Mouse (Mus musculus): ENCODE data around the gene Klf14. TPM values are rescaled to one million over a fixed set of nuclear protein-coding genes. Genes with fewer than 3 reads are reported as not detected.

The Klf14 gene
- polyA plus RNA-seq, 1 experiment from 2014 or later: 0.33 TPM

DNA sequence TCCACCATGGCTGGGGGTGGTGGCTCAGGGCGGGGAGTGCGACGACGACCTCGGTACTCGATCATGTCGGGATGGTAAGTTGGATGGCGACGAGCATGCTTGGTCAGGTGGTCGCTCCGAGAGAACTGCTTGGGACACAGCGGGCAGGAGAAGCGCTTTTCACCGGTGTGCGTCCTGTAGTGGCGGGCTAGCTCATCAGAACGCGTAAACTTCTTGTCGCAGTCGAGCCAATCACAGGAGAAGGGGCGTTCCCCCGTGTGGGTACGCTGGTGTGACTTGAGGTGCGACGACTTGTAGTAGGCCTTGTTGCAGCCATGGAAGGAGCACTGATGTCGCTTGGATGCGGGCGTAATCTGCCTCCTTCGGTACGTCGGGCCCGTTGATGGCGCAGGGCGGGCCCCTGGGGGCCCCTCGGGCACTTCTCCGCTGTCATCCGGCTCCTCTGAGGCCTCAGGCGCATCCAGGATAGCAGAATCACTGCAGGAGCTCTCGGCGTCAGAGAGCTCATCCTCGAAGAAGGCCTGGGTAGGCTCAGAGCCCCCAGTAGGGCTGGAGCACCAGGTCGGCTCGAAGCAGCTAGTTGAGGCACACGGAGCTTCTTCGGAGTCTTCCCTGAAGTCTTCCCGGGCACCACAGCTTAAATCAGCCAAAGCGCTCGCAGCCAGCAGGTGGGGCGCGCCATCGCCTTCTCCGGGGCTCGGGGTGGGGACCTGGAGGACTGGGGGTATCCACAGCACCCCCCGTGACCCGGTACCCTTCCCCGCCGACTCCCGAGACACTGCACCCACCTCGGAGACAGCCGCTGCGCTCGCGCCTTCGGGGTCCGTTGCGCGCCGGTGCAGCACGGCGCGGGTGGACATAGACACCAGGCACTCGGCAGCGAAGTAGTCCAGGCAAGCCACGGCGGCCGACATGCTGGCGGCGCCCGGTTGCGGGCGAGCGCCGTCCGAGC lies 818 bp downstream of the Klf14 start:
- 1% methylated on average over 78 of the region's 84 CpGs for WGBS
- Histone ChIP-seq H3K27me3 (replicated peaks; ENCODE audit: control insufficient read depth, insufficient read depth, low read length) (peaks cover 56% of the 10 kb centered on the region), H3K4me3 (replicated peaks; ENCODE audit: low read length) (peak overlapping the region; percentile 48), H3K4me2 (ENCODE audit: low read length) (peak overlapping the region; percentile 56), H3K27ac (ENCODE audit: low read length) (no peak overlapping the region), H3K9me3 (ENCODE audit: control insufficient read depth, low read length) (peaks cover 29% of the 10 kb centered on the region), H3K9ac (replicated peaks; ENCODE audit: low read depth, low read length) (0 out of 2 replicates have a peak overlapping the region, but pooled peaks have one; percentile 22), H3K36me3 (ENCODE audit: control insufficient read depth, insufficient read depth) (peaks cover 5% of the 10 kb centered on the region), H3K4me1 (replicated peaks; ENCODE audit: control insufficient read depth, insufficient read depth, low read length) (0 out of 2 replicates have a peak, but pooled peaks cover 3% of the 10 kb centered on the region)
- no peak for ATAC-seq

GRCm38 (mm10) chr6:30939264-30939663 lies 19.6 kb downstream of the Klf14 start:
- no peak for ATAC-seq
- Histone ChIP-seq H3K27me3 (replicated peaks; ENCODE audit: control insufficient read depth, insufficient read depth, low read length) (no peaks in the 10 kb centered on the region), H3K36me3 (ENCODE audit: control insufficient read depth, insufficient read depth) (no peaks in the 10 kb centered on the region), H3K9me3 (ENCODE audit: control insufficient read depth, low read length) (no peaks in the 10 kb centered on the region), H3K9ac (replicated peaks; ENCODE audit: low read depth, low read length) (no peak overlapping the region), H3K27ac (ENCODE audit: low read length) (no peak overlapping the region), H3K4me1 (replicated peaks; ENCODE audit: control insufficient read depth, insufficient read depth, low read length) (no peaks in the 10 kb centered on the region), H3K4me3 (replicated peaks; ENCODE audit: low read length) (no peak overlapping the region), H3K4me2 (ENCODE audit: low read length) (no peak overlapping the region)
- WGBS: 82% methylated on average over 5 of the region's 5 CpGs

GRCm38 (mm10) chr6:30922821-30923220 lies 36.1 kb downstream of the Klf14 start:
- 40% methylated on average over 2 of the region's 2 CpGs for WGBS
- ATAC-seq: no peak
- H3K9me3 ChIP-seq (ENCODE audit: control insufficient read depth, low read length): no peaks in the 10 kb centered on the region

GRCm38 (mm10) chr6:30921826-30922225 lies 37.1 kb downstream of the Klf14 start:
- no peak for ATAC-seq
- 65% methylated on average over 10 of the region's 11 CpGs for WGBS
- Histone ChIP-seq H3K9me3 (ENCODE audit: control insufficient read depth, low read length) (no peaks in the 10 kb centered on the region), H3K36me3 (ENCODE audit: control insufficient read depth, insufficient read depth) (no peaks in the 10 kb centered on the region), H3K4me3 (replicated peaks; ENCODE audit: low read length) (no peak overlapping the region), H3K27me3 (replicated peaks; ENCODE audit: control insufficient read depth, insufficient read depth, low read length) (no peaks in the 10 kb centered on the region), H3K27ac (ENCODE audit: low read length) (no peak overlapping the region), H3K4me2 (ENCODE audit: low read length) (no peak overlapping the region), H3K9ac (replicated peaks; ENCODE audit: low read depth, low read length) (no peak overlapping the region), H3K4me1 (replicated peaks; ENCODE audit: control insufficient read depth, insufficient read depth, low read length) (peaks cover 3% of the 10 kb centered on the region; the same call in 1 of the 2 replicates)

More at GRCm38 (mm10) chr6:30922821-30923220, 36.1 kb downstream of the Klf14 start:
- Histone ChIP-seq H3K9ac (replicated peaks; ENCODE audit: low read depth, low read length) (no peak overlapping the region), H3K36me3 (ENCODE audit: control insufficient read depth, insufficient read depth) (no peaks in the 10 kb centered on the region), H3K27ac (ENCODE audit: low read length) (no peak overlapping the region), H3K27me3 (replicated peaks; ENCODE audit: control insufficient read depth, insufficient read depth, low read length) (no peaks in the 10 kb centered on the region), H3K4me3 (replicated peaks; ENCODE audit: low read length) (no peak overlapping the region), H3K4me1 (replicated peaks; ENCODE audit: control insufficient read depth, insufficient read depth, low read length) (peaks cover 3% of the 10 kb centered on the region; the same call in 1 of the 2 replicates), H3K4me2 (ENCODE audit: low read length) (no peak overlapping the region)

- H3K27me3 ChIP-seq (replicated peaks; ENCODE audit: control insufficient read depth, insufficient read depth, low read length): no peaks in the 10 kb centered on the region
- H3K4me2 ChIP-seq (ENCODE audit: low read length): peak overlapping the region; percentile 29
- H3K9ac ChIP-seq (replicated peaks; ENCODE audit: low read depth, low read length): peak overlapping the region; percentile 7
- H3K36me3 ChIP-seq (ENCODE audit: control insufficient read depth, insufficient read depth): no peaks in the 10 kb centered on the region
- H3K4me1 ChIP-seq (replicated peaks; ENCODE audit: control insufficient read depth, insufficient read depth, low read length): peaks cover 3% of the 10 kb centered on the region; the same call in 1 of the 2 replicates
- peak overlapping the region; percentile 17 for H3K27ac ChIP-seq (ENCODE audit: low read length)
- 22% methylated on average over 21 of the region's 21 CpGs for WGBS
- H3K4me3 ChIP-seq (replicated peaks; ENCODE audit: low read length): peak overlapping the region; percentile 10
- H3K9me3 ChIP-seq (ENCODE audit: control insufficient read depth, low read length): no peaks in the 10 kb centered on the region
- ATAC-seq: peak; percentile 90
Measured at GRCm38 (mm10) chr6:30920834-30921675, 37.8 kb downstream of the Klf14 start.

DNA sequence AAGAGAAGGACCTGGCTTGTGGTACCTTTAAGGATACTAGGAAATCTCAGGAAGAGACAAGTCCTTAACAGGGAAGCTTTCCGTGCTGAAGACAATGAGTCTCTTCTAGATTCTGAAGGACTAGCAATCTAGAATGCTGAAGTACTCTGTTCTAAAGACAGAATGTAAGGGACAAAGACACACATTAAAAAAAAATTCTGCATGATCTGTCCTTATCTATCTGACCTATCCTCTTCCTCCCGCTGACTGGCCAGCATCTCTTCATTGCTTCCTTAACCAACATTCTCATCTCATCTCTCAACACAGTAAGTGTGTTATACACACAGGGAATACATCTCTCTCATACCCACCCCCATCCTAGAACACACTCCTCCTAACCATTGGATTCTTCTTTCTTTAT lies 43.4 kb downstream of the Klf14 start, which contains the start of gene Tsga13:
Tsga13 (minus strand) TSS at position 101 of the 400 bp plus-strand sequence.
- no peak within 1 kb of the TSS for H3K9ac ChIP-seq (replicated peaks; ENCODE audit: low read depth, low read length)
- no peak within 1 kb of the TSS for H3K27ac ChIP-seq (ENCODE audit: low read length)
- H3K9me3 ChIP-seq (ENCODE audit: control insufficient read depth, low read length): no peaks in the 10 kb centered on the region
- WGBS: 91% methylated on average over 2 of the region's 2 CpGs
- H3K4me1 ChIP-seq (replicated peaks; ENCODE audit: control insufficient read depth, insufficient read depth, low read length): no peaks in the 10 kb centered on the region
- H3K4me3 ChIP-seq (replicated peaks; ENCODE audit: low read length): no peak within 1 kb of the TSS
- no peak for ATAC-seq
- no peaks in the 10 kb centered on the region for H3K36me3 ChIP-seq (ENCODE audit: control insufficient read depth, insufficient read depth)
- H3K4me2 ChIP-seq (ENCODE audit: low read length): no peak within 1 kb of the TSS
- no peaks in the 10 kb centered on the region for H3K27me3 ChIP-seq (replicated peaks; ENCODE audit: control insufficient read depth, insufficient read depth, low read length)

DNA sequence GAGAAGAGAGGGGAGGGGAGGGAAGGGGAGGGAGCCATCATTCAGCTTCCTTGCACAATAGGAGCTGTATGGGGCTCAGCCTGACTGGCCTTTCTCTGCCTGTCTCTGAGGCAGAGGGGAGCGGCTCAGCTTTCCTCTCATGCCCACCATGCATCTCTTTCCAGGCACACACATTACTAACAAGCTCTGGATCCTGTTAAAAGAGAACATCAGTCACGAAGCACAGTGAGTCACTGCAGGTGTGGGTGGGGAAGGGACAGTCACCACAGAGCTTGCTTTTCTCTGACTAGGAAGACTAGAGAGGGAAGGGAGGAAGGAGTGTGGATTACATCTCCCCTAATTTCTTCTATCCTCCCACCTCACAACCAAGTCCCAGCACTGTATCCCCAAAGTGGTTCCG lies 50.9 kb downstream of the Klf14 start:
- no peak for ATAC-seq
- 30% methylated on average over 3 of the region's 3 CpGs for WGBS

More for the DNA sequence above, 50.9 kb downstream of the Klf14 start:
- no peaks in the 10 kb centered on the region for H3K36me3 ChIP-seq (ENCODE audit: control insufficient read depth, insufficient read depth)
- no peaks in the 10 kb centered on the region for H3K9me3 ChIP-seq (ENCODE audit: control insufficient read depth, low read length)
- H3K4me3 ChIP-seq (replicated peaks; ENCODE audit: low read length): no peak overlapping the region
- H3K27me3 ChIP-seq (replicated peaks; ENCODE audit: control insufficient read depth, insufficient read depth, low read length): no peaks in the 10 kb centered on the region
- no peak overlapping the region for H3K9ac ChIP-seq (replicated peaks; ENCODE audit: low read depth, low read length)
- H3K27ac ChIP-seq (ENCODE audit: low read length): no peak overlapping the region
- H3K4me1 ChIP-seq (replicated peaks; ENCODE audit: control insufficient read depth, insufficient read depth, low read length): no peaks in the 10 kb centered on the region
- no peak overlapping the region for H3K4me2 ChIP-seq (ENCODE audit: low read length)

Data from forebrain, embryonic 16.5 days (tissue).